Mouse (Mus musculus) ovary, postnatal 14 days (tissue): ENCODE results near the gene Mocs1.

Experiments
- DNase-seq: peaks from one replicate; pipeline ENCODE4 v3.0.0; 2022; ENCODE audit warnings: low spot score

Gene Mocs1

DNA sequence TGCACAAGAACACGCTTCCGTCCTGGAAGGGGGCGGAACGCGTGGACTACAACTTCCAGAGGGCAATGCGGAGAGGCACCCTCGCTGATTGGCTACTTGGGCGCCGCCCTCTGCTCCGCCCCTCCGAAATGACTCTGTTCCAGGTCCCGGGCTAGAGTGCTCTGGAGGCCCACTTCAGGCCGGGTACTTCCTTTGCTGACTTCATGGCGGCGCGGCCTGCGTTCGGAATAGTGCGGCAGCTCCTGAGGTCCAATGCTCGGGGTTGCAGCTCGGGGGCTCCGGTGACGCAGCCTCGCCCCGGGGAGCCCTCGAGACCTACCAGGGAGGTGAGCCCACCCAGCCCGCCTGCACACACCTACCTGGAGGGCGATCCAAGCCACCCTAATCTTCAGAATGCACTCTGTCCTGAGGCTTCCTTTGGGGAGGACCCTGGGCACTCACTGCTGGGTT, at the start of gene Mocs1:
Gene Mocs1 (plus strand): TSS at position 124 of the 450 bp plus-strand sequence.
- peak; percentile 90 for DNase-seq

- DNase-seq, result no peak
Measured at GRCm38 (mm10) chr17:49379645-49380044, 48.5 kb upstream of the Mocs1 start.

- DNase-seq, result no peak
Measured at GRCm38 (mm10) chr17:49384217-49384943, 43.8 kb upstream of the Mocs1 start.

GRCm38 (mm10) chr17:49387741-49388140, 40.4 kb upstream of the Mocs1 start:
- DNase-seq, result no peak

DNA sequence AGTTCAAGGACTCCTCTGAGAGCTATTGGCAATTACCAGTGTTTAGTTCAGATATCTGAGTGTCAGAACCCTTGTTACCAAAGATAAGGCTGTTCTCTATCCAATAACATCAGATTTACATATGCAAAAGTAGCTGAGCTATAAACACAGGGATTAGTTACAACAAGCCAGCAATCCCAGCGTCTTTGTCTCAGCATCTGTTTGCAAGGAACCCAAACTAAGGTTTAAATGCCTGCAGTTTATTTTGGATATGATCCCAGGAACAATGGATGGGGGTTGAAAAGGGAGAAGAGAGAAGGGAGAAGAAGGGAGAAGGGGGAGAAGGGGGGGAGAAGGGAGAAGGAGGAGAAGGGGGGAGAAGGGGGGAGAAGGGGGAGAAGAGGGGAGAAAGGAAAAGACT, 35.4 kb upstream of the Mocs1 start:
- no peak for DNase-seq

GRCm38 (mm10) chr17:49394836-49395235, 33.3 kb upstream of the Mocs1 start:
- no peak for DNase-seq

DNA sequence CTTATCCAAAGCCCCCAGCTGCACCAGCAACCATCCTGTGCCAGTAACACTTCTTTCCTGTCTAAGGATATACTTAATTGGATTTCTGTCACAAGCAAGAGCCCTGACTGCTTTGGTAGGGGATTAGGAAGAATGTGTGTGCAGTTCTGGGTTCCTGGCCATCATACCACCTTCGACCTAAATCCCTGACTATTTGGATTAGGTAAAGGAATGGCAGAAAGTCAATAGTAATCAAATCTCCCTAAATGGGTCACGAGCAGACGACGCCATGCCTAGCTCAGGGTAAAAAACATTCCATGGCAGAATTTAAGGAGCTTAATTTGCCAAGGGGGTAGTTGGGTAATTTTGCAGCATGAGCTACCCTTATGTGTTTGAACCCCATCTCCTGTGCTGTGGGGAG, 28.6 kb upstream of the Mocs1 start:
- no peak for DNase-seq

DNA sequence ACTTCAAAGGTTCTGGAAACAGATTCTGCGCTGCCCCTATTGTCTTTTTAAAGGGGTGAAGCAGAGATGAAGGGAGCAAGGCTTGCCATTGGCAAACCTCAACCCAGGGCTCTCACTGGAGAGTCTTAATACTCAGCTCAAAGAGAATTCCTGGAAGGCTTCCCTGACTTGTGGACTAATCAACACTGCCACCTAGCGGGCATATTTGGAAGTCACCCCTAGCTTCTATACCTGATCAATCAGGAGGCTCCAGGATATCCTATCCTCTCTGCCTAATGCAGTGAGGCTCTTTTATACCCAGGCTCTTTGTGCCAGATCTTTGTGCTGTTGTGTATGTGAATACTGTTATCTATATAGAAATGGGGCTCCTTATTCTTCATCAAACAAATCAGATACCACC, 28.0 kb upstream of the Mocs1 start:
- DNase-seq, result peak; percentile 74

DNA sequence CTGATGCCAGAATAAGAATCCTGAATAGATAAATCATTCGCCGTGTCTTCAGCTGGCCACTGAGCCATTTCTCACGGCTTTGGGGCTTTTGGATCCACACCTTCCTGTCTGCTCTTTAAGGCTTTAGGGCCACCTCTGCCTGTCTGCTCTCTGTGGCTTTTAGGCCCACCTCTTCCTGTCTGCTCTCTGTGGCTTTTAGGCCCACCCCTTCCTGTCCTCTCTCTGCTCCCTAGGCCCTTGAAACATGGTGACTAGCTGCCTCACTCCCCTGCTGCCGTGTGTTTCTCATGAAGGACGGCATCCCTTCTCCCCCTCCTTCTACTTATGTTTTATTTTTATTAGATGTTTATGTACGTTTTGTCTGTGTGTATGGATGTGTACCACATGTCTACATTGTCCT, 25.0 kb upstream of the Mocs1 start:
- DNase-seq, result no peak

DNA sequence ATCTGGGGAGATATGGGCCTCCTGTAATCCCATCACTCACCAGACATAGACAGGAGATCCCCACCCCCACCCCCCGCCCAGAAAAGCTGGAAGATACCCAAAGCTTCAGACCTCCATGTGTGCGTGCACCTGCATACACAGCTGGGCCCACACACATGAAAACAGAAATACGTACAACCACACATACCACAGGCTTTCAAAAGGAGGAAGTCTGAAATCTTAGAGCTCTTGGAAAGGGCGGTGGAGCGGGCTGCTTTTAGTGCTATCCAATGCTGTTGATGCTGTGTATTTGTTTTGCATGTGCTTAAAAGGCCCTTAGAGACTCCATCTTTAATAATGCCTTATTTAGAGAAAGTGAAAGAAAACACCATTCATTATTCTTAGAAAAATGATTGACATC, 22.2 kb upstream of the Mocs1 start:
- no peak for DNase-seq

DNA sequence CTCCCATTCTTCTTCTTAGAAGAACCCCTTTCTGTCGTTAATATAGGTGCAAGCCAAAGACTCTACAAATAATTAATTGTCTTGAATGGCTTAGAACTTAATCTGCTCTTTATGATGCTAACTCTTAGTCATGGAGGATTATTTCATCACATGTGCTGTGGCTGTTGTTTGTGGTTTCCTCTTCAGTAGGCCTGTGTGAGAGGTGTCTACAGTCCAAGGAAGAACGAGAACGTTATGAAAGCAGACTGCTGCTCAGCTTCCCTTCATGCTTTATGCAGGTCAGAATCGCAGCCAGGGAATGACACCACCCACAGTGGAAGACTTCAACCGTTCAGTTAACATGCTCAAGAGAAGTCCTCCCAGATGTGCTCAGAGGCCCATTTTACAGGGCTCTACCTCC, 15.2 kb upstream of the Mocs1 start:
- no peak for DNase-seq

- no peak for DNase-seq
Measured at GRCm38 (mm10) chr17:49413554-49413953, 14.6 kb upstream of the Mocs1 start.

DNA sequence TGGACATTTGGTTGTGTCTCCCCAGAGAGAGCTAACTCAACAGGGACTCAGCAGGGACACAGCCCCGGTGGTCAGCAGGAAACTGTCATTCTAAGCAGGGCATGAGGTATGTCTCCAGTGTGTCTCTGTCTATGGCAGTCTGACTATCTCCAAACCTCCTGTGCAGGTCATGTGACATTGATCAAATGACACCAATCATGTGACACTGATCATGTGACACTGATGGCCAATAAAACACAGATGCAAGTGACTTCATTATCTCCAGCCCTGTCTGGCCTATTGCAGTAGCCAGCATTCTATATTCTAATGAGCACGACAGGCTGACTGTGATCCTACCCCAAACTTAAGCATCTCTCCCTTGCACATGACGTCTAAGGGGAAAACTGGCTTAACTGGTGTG, 11.9 kb upstream of the Mocs1 start:
- DNase-seq, result no peak

DNA sequence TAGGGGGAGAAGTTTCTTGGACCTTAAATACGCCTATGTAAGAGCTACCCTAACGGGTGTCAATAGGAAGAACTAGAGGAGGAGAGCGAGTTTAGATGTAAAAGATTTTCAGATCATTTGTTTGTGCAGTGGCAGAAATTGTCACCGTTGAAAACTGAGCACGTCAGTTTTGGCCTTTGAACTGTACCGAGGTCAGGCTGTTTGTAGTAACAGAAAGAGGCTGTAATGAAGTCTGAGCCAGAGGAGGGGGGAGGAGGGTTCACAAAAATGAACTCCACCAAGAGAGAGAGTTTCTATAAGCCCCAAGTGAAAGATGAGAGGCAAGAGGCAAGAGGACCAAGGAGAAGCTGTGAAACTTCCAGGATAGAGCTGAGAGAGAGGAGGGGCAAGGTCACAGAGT, 8.3 kb upstream of the Mocs1 start:
- DNase-seq, result no peak

DNA sequence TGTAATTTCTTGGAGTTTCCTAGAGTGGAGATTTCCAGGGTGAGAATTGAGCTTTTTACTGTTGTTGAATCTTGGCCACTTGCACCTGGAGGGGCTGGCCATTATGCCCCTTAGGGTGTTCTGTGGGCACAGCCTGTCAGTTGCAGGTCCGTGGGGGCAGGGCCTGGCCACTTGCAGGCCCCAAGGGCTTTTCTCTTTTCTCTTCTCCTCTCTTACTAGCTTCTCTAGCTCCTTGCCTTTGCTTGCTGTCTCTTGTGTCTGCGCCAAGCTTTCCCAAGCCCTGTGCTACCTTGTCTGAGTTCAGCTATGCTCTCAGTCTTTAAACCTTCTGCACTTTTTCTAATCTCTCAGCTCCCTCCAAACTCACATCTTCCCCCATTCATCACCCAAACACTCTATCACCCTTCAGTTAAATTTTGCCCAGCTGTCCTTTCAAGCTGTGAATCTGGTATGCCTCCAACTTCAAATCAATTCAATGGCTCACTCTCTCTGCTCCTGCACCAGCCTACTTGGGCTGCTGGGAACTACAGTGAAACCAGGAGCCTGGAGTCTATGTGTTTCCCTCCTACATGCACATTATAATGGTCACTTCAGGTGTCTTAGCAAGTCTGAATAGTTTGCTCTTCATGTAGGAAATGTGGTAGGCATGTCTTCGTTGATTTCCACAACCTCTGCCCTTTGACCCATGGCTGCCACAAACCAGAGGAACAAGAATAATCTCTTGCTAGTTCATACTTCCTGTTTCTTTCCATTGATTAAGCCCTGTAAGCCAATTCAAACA, 5.7 kb upstream of the Mocs1 start:
- DNase-seq, result no peak

- DNase-seq, result no peak
Measured at GRCm38 (mm10) chr17:49423067-49423325, 5.2 kb upstream of the Mocs1 start.

- no peak for DNase-seq
Measured at GRCm38 (mm10) chr17:49423872-49424271, 4.3 kb upstream of the Mocs1 start.

GRCm38 (mm10) chr17:49427631-49428238, 427 bp upstream of the Mocs1 start:
- DNase-seq, result no peak

- DNase-seq, result no peak
Measured at GRCm38 (mm10) chr17:49428751-49429415, 721 bp downstream of the Mocs1 start.

DNA sequence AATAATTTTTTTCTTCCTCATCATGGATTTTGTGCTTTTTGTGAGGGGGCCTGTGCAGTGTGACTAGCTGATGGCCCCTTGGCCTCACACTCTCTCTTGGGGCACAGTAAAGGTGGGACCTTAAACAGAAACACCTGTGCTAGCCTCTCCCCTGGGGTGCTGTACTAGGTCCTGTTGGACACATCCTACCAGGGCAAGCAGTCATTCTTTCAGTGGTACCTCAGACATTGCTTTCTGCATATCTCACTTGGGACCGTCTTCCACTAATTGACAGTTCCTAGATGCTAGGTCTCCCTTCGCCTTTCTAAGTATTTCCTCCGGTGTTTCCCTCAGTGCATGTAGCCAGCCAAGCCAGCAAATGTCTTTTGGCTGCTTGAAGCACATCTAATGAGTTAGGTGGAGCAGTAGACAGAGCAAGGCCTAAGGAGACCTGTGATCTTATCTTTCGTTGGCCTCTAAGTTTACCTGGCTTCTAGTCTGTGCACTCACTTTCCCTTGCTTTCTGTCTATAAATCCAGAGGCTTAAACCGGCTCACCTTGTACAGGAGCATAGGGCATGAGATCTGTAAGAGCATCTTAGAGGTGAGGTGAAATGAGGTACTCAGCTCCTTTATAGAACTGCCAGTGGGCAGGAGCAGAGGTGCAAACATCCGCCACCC, 1.4 kb downstream of the Mocs1 start:
- DNase-seq, result no peak

- no peak for DNase-seq
Measured at GRCm38 (mm10) chr17:49430136-49430535, 2.0 kb downstream of the Mocs1 start.

GRCm38 (mm10) chr17:49431176-49431575, 3.0 kb downstream of the Mocs1 start:
- DNase-seq, result no peak
